Mouse (Mus musculus) embryonic fibroblast, embryonic 13.5 days (primary cell): Measurements from ENCODE around the gene Agps.

ENCODE experiments used
- CTCF ChIP-seq: IDR thresholded peaks from 2 replicates; pipeline ENCODE4 v1.5.1; 2011; ENCODE audit warnings: mild to moderate bottlenecking, control low read depth, low read length, moderate library complexity, borderline replicate concordance; ENCODE audit not compliant: insufficient read depth
- POLR2A ChIP-seq: IDR thresholded peaks from 2 replicates; pipeline ENCODE4 v1.6.1; 2011; ENCODE audit warnings: low read depth, mild to moderate bottlenecking, control low read depth, low read length, moderate library complexity

DNA sequence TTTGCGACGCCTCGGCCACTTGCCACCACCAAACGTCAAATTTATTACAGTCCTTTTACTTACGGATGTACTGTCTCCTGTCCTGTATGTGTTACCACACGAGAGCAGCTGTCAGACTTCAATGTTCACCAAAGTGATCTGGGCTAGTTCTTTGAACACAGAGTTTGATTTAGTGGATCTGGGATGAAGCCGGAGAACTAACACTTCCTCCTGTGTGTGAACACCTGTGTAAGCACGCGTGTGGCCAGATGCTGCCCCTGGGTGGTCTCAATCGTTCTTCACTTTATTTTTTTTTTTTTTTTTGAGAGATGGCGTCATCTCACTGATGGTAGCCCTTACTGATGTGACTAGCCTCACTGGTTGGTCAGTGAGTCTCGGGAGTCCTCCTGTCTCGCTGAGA lies 17.1 kb upstream of the Agps start:
- TF ChIP-seq POLR2A, result no peak
- no peak for TF ChIP-seq CTCF
